Mouse (Mus musculus) intestine, postnatal 0 days (tissue): ENCODE results near the gene Stap2. TPM values are rescaled to one million over a fixed set of nuclear protein-coding genes. Genes with fewer than 3 reads are reported as not detected.

ENCODE experiments used
- ATAC-seq: fragments of 200-750 bp; cut with Nextera tagmentation; 2 replicates; pipeline ENCODE4 v1.8.0; 2017; ENCODE audit warnings: mild to moderate bottlenecking, moderate TSS enrichment, moderate library complexity
- H3K27ac ChIP-seq: fragments of 300-500 bp; sonication (generic); 2 replicates; pipeline ENCODE4 v1.5.1; 2014; ENCODE audit warnings: mild to moderate bottlenecking, low read depth, low read length, moderate library complexity
- H3K27me3 ChIP-seq: fragments of 300-500 bp; sonication (generic); replicated peaks from 2 replicates; pipeline ENCODE4 v1.6.1; 2014; ENCODE audit warnings: low read length, mixed read lengths; ENCODE audit not compliant: control insufficient read depth, insufficient read depth
- H3K36me3 ChIP-seq: fragments of 300-500 bp; sonication (generic); 2 replicates; pipeline ENCODE4 v1.6.1; 2014; ENCODE audit warnings: mild to moderate bottlenecking, moderate library complexity; ENCODE audit not compliant: control insufficient read depth, insufficient read depth
- H3K4me1 ChIP-seq: fragments of 300-500 bp; sonication (generic); replicated peaks from 2 replicates; pipeline ENCODE4 v1.6.1; 2014; ENCODE audit warnings: antibody characterized with exemption, low read length, mixed read lengths; ENCODE audit not compliant: control insufficient read depth, insufficient read depth
- H3K4me2 ChIP-seq: fragments of 300-500 bp; sonication (generic); replicated peaks from 2 replicates; pipeline ENCODE4 v1.6.1; 2014; ENCODE audit warnings: low read depth, mild to moderate bottlenecking, moderate library complexity
- H3K4me3 ChIP-seq: fragments of 300-500 bp; sonication (generic); 2 replicates; pipeline ENCODE4 v1.5.1; 2014; ENCODE audit warnings: low read depth, low read length
- H3K9ac ChIP-seq: fragments of 300-500 bp; sonication (generic); 2 replicates; pipeline ENCODE4 v1.6.1; 2014; ENCODE audit warnings: mild to moderate bottlenecking, low read depth, low read length
- H3K9me3 ChIP-seq: fragments of 300-500 bp; sonication (generic); 2 replicates; pipeline ENCODE4 v1.6.1; 2016; ENCODE audit warnings: mixed run types; ENCODE audit not compliant: control insufficient read depth
- CTCF ChIP-seq: sonication (generic); IDR thresholded peaks from 2 replicates; pipeline ENCODE4 v1.5.1; 2016; ENCODE audit warnings: low read depth, mild to moderate bottlenecking, control low read depth, antibody characterized with exemption, moderate library complexity
- WGBS: fragments of 180-500 bp; shearing (Covaris S2); extraction: QIAGEN DNeasy Blood & Tissue Kit; methylation state at CpG from one replicate; pipeline ENCODE4 v1.1.7; 2014; 5-methylcytosine and 5-hydroxymethylcytosine counted together
- polyA plus RNA-seq: library from polyadenylated mRNA; unstranded; fragments of >200 nt; fragmentation: Nextera tagmentation; extraction: Ambion mirVana; gene quantifications from 2 replicates; pipeline ENCODE4 v1.2.1, GENCODE M21; 2015

Stap2 gene
- polyA plus RNA-seq, 1 experiment from 2014 or later: 82.8 TPM

DNA sequence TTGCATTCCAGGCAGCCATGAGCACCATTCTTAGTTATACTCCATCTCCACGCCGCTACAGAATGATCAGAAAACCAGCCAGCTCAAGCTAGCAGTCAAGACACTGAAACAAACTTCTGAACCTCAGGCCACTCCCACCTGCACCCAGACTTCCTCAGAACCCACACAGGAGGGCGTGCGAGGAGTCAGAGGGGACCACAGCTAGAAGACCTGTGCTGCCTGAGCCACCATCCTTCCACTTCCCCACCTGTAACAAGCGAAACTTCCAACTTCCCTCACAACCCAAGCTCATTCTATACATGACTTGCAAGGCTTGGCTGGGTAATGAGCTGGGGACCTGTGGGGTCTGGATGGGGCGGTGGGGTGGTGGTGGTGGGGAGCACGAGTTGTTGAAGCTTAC, 27.4 kb upstream of the Stap2 start:
- peak overlapping the region; percentile 35; the same call in 1 of the 2 replicates for H3K4me2 ChIP-seq
- H3K36me3 ChIP-seq: peaks cover 15% of the 10 kb centered on the region; the same call in 1 of the 2 replicates
- H3K9ac ChIP-seq: no peak overlapping the region
- 62% methylated on average over 7 of the region's 7 CpGs for WGBS
- H3K27ac ChIP-seq: peak overlapping the region; percentile 87
- no peak overlapping the region for H3K4me3 ChIP-seq
- peaks cover 10% of the 10 kb centered on the region for H3K4me1 ChIP-seq
- ATAC-seq: no peak
- TF ChIP-seq CTCF: no peak
- H3K27me3 ChIP-seq: no peaks in the 10 kb centered on the region
- no peaks in the 10 kb centered on the region for H3K9me3 ChIP-seq

DNA sequence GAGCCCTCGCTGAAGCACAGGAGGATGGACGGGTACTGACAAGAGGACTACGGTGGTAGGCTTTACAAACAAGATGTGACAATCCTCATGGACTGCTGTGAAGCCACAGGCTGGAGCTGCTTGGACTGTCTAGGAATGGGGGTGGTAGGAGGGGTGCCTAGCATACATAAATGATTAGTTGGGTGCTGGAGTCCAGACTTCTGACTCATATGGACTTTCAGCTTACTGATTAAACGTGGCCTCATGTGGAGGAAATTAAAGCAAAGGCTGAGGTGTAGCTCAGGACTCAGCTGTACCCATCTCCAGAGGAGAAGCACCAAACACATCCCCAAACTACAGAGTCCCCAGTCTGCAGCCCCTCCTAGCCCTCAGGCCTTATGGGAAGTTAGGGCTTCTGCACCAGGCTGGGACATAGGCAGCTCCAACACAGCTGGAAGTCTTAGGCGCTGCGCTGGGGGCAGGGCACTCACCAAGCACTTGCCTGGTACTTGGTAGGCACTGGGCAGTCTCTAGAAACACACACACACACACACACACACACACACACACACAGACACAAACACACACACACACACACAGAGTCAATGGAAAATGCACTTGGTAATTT, 26.8 kb upstream of the Stap2 start:
- peak; percentile 75 for ATAC-seq
- WGBS: 56% methylated on average over 6 of the region's 6 CpGs
- H3K4me2 ChIP-seq: peak overlapping the region; percentile 35
- no peak overlapping the region for H3K4me3 ChIP-seq
- H3K36me3 ChIP-seq: peaks cover 15% of the 10 kb centered on the region; the same call in 1 of the 2 replicates
- no peaks in the 10 kb centered on the region for H3K9me3 ChIP-seq
- no peak for TF ChIP-seq CTCF
- H3K9ac ChIP-seq: no peak overlapping the region
- H3K27me3 ChIP-seq: no peaks in the 10 kb centered on the region
- peak overlapping the region; percentile 87 for H3K27ac ChIP-seq
- peaks cover 8% of the 10 kb centered on the region for H3K4me1 ChIP-seq

DNA sequence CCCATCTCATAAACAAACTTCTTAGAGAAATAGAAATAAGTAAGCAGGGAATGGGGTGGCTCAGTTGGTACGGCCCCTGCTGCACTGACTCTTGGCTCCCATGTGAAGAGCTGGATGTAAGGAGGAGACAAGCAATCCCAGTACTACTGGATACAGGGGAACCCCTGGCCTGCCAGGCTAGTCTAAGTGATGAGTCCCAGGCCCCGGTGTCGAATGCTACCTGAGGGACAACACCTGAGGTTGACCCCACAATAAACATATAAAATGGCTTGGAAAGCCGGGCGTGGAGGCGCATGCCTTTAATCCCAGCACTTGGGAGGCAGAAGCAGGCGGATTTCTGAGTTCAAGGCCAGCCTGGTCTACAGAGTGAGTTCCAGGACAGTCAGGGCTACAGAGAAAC, 26.0 kb upstream of the Stap2 start:
- H3K4me3 ChIP-seq: no peak overlapping the region
- 74% methylated on average over 7 of the region's 7 CpGs for WGBS

GRCm38 (mm10) chr17:56030919-56031318, 25.5 kb upstream of the Stap2 start:
- no peak overlapping the region for H3K4me3 ChIP-seq
- no peak overlapping the region for H3K4me2 ChIP-seq
- peak overlapping the region; percentile 24; the same call in 1 of the 2 replicates for H3K27ac ChIP-seq
- no peaks in the 10 kb centered on the region for H3K9me3 ChIP-seq
- no peaks in the 10 kb centered on the region for H3K27me3 ChIP-seq
- H3K4me1 ChIP-seq: peaks cover 5% of the 10 kb centered on the region
- peak; percentile 13; the same call in 1 of the 2 replicates for ATAC-seq
- peaks cover 15% of the 10 kb centered on the region; the same call in 1 of the 2 replicates for H3K36me3 ChIP-seq
- H3K9ac ChIP-seq: no peak overlapping the region
- peak; percentile 63 for TF ChIP-seq CTCF
- 56% methylated on average over 5 of the region's 5 CpGs for WGBS

More for the DNA sequence above, 26.0 kb upstream of the Stap2 start:
- no peaks in the 10 kb centered on the region for H3K9me3 ChIP-seq
- peak overlapping the region; percentile 87; the same call in 1 of the 2 replicates for H3K27ac ChIP-seq
- no peak for TF ChIP-seq CTCF
- no peak for ATAC-seq
- no peak overlapping the region for H3K9ac ChIP-seq
- peaks cover 15% of the 10 kb centered on the region; the same call in 1 of the 2 replicates for H3K36me3 ChIP-seq
- H3K4me1 ChIP-seq: peaks cover 5% of the 10 kb centered on the region
- H3K27me3 ChIP-seq: no peaks in the 10 kb centered on the region
- no peak overlapping the region for H3K4me2 ChIP-seq

GRCm38 (mm10) chr17:56030238-56030870, 25.0 kb upstream of the Stap2 start:
- no peaks in the 10 kb centered on the region for H3K27me3 ChIP-seq
- 93% methylated on average over 9 of the region's 9 CpGs for WGBS
- H3K4me2 ChIP-seq: no peak overlapping the region
- no peak for TF ChIP-seq CTCF
- H3K4me3 ChIP-seq: no peak overlapping the region
- peak overlapping the region; percentile 24; the same call in 1 of the 2 replicates for H3K27ac ChIP-seq
- peaks cover 5% of the 10 kb centered on the region for H3K4me1 ChIP-seq
- H3K9me3 ChIP-seq: no peaks in the 10 kb centered on the region
- H3K36me3 ChIP-seq: peaks cover 15% of the 10 kb centered on the region; the same call in 1 of the 2 replicates
- H3K9ac ChIP-seq: no peak overlapping the region
- no peak for ATAC-seq

DNA sequence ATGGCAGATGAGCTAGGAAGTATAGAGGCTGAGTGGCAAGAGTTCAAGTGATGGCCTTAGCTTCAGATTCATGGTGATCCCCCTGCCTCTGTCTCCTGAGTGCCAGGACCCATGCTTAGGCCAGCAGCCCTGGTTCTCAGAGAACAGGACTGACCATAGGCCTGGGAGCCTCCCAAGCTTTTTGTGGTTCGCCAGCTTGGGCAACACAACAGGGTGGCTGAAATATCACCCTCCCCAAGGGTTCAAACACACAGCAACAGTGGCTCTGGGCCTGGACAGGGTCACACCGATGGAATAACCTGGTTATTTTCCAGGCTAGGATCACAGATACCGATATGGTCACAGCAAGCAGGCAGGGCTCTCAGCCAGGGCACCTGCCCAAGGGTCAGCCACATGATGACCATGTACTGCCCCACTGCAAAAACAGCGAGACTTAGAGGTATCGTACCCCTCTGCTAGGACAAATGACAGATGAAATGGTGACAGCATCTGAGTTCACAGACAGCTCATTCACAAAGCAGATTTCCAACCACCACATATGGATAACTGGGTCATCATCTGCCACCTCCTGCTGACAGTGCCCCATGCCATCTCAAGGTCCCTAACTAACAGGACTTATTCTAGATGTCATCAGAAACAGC, 22.5 kb upstream of the Stap2 start:
- no peak overlapping the region for H3K4me3 ChIP-seq
- TF ChIP-seq CTCF: no peak
- 88% methylated on average over 5 of the region's 5 CpGs for WGBS

More for the DNA sequence above, 22.5 kb upstream of the Stap2 start:
- Histone ChIP-seq H3K36me3 (peaks cover 10% of the 10 kb centered on the region; the same call in 1 of the 2 replicates), H3K4me1 (peaks cover 2% of the 10 kb centered on the region; the same call in 1 of the 2 replicates), H3K9me3 (no peaks in the 10 kb centered on the region), H3K27ac (no peak overlapping the region), H3K27me3 (no peaks in the 10 kb centered on the region), H3K4me2 (no peak overlapping the region), H3K9ac (no peak overlapping the region)
- no peak for ATAC-seq
